Mouse (Mus musculus): ENCODE measurements around the gene Grik4. TPM values are rescaled to one million over a fixed set of nuclear protein-coding genes. Genes with fewer than 3 reads are reported as not detected.

Grik4 gene
- total and polyA plus RNA-seq, 2 experiments from 2014 or later, result 7.7 to 11.9 TPM

GRCm38 (mm10) chr9:42578106-42578505 is 366.2 kb downstream of the Grik4 start:
- Histone ChIP-seq H3K27me3 (ENCODE audit: insufficient read depth, low read length) (no peaks in the 10 kb centered on the region), H3K27ac (ENCODE audit: low read depth, low read length) (no peak overlapping the region), H3K4me1 (ENCODE audit: insufficient read depth) (no peaks in the 10 kb centered on the region), H3K4me3 (ENCODE audit: low read depth, low read length) (no peak overlapping the region), H3K9ac (no peak overlapping the region), H3K4me2 (ENCODE audit: low read depth) (no peak overlapping the region), H3K36me3 (ENCODE audit: insufficient read depth) (no peaks in the 10 kb centered on the region), H3K9me3 (ENCODE audit: low read length) (no peaks in the 10 kb centered on the region)
- no peak for TF ChIP-seq CTCF (IDR thresholded peaks at IDR 0.05; ENCODE audit: low read depth)
- WGBS, result 83% methylated on average over 7 of the region's 7 CpGs
- DNase-seq, result no peak
- ATAC-seq, result no peak

- Histone ChIP-seq H3K4me3 (ENCODE audit: low read depth, low read length) (no peak overlapping the region), H3K4me2 (ENCODE audit: low read depth) (peak overlapping the region; percentile 34), H3K9me3 (ENCODE audit: low read length) (no peaks in the 10 kb centered on the region), H3K4me1 (ENCODE audit: insufficient read depth) (peaks cover 4% of the 10 kb centered on the region; the same call in 1 of the 2 replicates), H3K27me3 (ENCODE audit: insufficient read depth, low read length) (no peaks in the 10 kb centered on the region), H3K27ac (ENCODE audit: low read depth, low read length) (no peak overlapping the region), H3K9ac (peak overlapping the region; percentile 22; the same call in 1 of the 2 replicates), H3K36me3 (ENCODE audit: insufficient read depth) (no peaks in the 10 kb centered on the region)
- no peak for DNase-seq
- 28% methylated on average over 14 of the region's 14 CpGs for WGBS
- peak; percentile 46 for ATAC-seq
- TF ChIP-seq CTCF (IDR thresholded peaks at IDR 0.05; ENCODE audit: low read depth), result 0 out of 2 replicates have a peak, but pooled peaks have one; percentile 3
These were observed 370.5 kb downstream of the Grik4 start for GRCm38 (mm10) chr9:42573616-42574350.

GRCm38 (mm10) chr9:42573180-42573579 is 371.1 kb downstream of the Grik4 start:
- ATAC-seq (peak; percentile 77), DNase-seq (peak; percentile 78)
- H3K4me3 ChIP-seq (ENCODE audit: low read depth, low read length), result no peak overlapping the region
- H3K27me3 ChIP-seq (ENCODE audit: insufficient read depth, low read length), result no peaks in the 10 kb centered on the region
- 3% methylated on average over 6 of the region's 6 CpGs for WGBS
- TF ChIP-seq CTCF (IDR thresholded peaks at IDR 0.05; ENCODE audit: low read depth), result peak; percentile 89
- H3K4me1 ChIP-seq (ENCODE audit: insufficient read depth), result peaks cover 4% of the 10 kb centered on the region; the same call in 1 of the 2 replicates
- H3K4me2 ChIP-seq (ENCODE audit: low read depth), result peak overlapping the region; percentile 34
- H3K9ac ChIP-seq, result peak overlapping the region; percentile 22; the same call in 1 of the 2 replicates
- H3K27ac ChIP-seq (ENCODE audit: low read depth, low read length), result no peak overlapping the region
- no peaks in the 10 kb centered on the region for H3K9me3 ChIP-seq (ENCODE audit: low read length)
- H3K36me3 ChIP-seq (ENCODE audit: insufficient read depth), result no peaks in the 10 kb centered on the region

- WGBS, result 73% methylated on average over 4 of the region's 4 CpGs
- Histone ChIP-seq H3K27ac (ENCODE audit: low read depth, low read length) (no peak overlapping the region), H3K9ac (no peak overlapping the region), H3K4me3 (ENCODE audit: low read depth, low read length) (no peak overlapping the region), H3K4me2 (ENCODE audit: low read depth) (no peak overlapping the region), H3K27me3 (ENCODE audit: insufficient read depth, low read length) (no peaks in the 10 kb centered on the region), H3K4me1 (ENCODE audit: insufficient read depth) (peaks cover 4% of the 10 kb centered on the region; the same call in 1 of the 2 replicates), H3K9me3 (ENCODE audit: low read length) (no peaks in the 10 kb centered on the region), H3K36me3 (ENCODE audit: insufficient read depth) (no peaks in the 10 kb centered on the region)
- no peak for TF ChIP-seq CTCF (IDR thresholded peaks at IDR 0.05; ENCODE audit: low read depth)
- no peak for ATAC-seq
- DNase-seq, result no peak
These were observed 378.4 kb downstream of the Grik4 start for GRCm38 (mm10) chr9:42565921-42566320.

- Histone ChIP-seq H3K9ac (no peak overlapping the region), H3K4me3 (ENCODE audit: low read depth, low read length) (no peak overlapping the region), H3K36me3 (ENCODE audit: insufficient read depth) (no peaks in the 10 kb centered on the region), H3K4me2 (ENCODE audit: low read depth) (no peak overlapping the region), H3K4me1 (ENCODE audit: insufficient read depth) (no peaks in the 10 kb centered on the region), H3K9me3 (ENCODE audit: low read length) (no peaks in the 10 kb centered on the region), H3K27me3 (ENCODE audit: insufficient read depth, low read length) (no peaks in the 10 kb centered on the region), H3K27ac (ENCODE audit: low read depth, low read length) (no peak overlapping the region)
- TF ChIP-seq CTCF (IDR thresholded peaks at IDR 0.05; ENCODE audit: low read depth), result no peak
- ATAC-seq (no peak), DNase-seq (no peak)
- 90% methylated on average over 1 of the region's 1 CpGs for WGBS
These were observed 389.1 kb downstream of the Grik4 start for GRCm38 (mm10) chr9:42555186-42555585.

- peak; percentile 81 for ATAC-seq
- Histone ChIP-seq H3K9me3 (ENCODE audit: low read length) (no peaks in the 10 kb centered on the region), H3K4me3 (ENCODE audit: low read depth, low read length) (no peak overlapping the region), H3K9ac (no peak overlapping the region), H3K27me3 (ENCODE audit: insufficient read depth, low read length) (no peaks in the 10 kb centered on the region), H3K4me2 (ENCODE audit: low read depth) (no peak overlapping the region), H3K4me1 (ENCODE audit: insufficient read depth) (no peaks in the 10 kb centered on the region; the same call in 1 of the 2 replicates), H3K27ac (ENCODE audit: low read depth, low read length) (no peak overlapping the region), H3K36me3 (ENCODE audit: insufficient read depth) (no peaks in the 10 kb centered on the region)
- 13% methylated on average over 13 of the region's 13 CpGs for WGBS
- peak; percentile 99 for TF ChIP-seq CTCF (IDR thresholded peaks at IDR 0.05; ENCODE audit: low read depth)
- peak; percentile 89 for DNase-seq
These were observed 394.2 kb downstream of the Grik4 start for GRCm38 (mm10) chr9:42550116-42550515.

- no peaks in the 10 kb centered on the region for H3K9me3 ChIP-seq (ENCODE audit: low read length)
- H3K36me3 ChIP-seq (ENCODE audit: insufficient read depth), result no peaks in the 10 kb centered on the region
- no peak overlapping the region for H3K4me3 ChIP-seq (ENCODE audit: low read depth, low read length)
- peak; percentile 29; the same call in 1 of the 2 replicates for ATAC-seq
- no peak overlapping the region for H3K27ac ChIP-seq (ENCODE audit: low read depth, low read length)
- H3K4me2 ChIP-seq (ENCODE audit: low read depth), result no peak overlapping the region
- H3K4me1 ChIP-seq (ENCODE audit: insufficient read depth), result no peaks in the 10 kb centered on the region; the same call in 1 of the 2 replicates
- H3K9ac ChIP-seq, result no peak overlapping the region
- H3K27me3 ChIP-seq (ENCODE audit: insufficient read depth, low read length), result no peaks in the 10 kb centered on the region
- 35% methylated on average over 7 of the region's 7 CpGs for WGBS
- TF ChIP-seq CTCF (IDR thresholded peaks at IDR 0.05; ENCODE audit: low read depth), result peak; percentile 3; the same call in 1 of the 2 replicates
- DNase-seq, result peak; percentile 48
These were observed 395.3 kb downstream of the Grik4 start for GRCm38 (mm10) chr9:42548981-42549380.

All from forebrain, postnatal 0 days (tissue).